Mouse (Mus musculus): ENCODE measurements around the gene Shroom1.

Shroom1 gene

DNA sequence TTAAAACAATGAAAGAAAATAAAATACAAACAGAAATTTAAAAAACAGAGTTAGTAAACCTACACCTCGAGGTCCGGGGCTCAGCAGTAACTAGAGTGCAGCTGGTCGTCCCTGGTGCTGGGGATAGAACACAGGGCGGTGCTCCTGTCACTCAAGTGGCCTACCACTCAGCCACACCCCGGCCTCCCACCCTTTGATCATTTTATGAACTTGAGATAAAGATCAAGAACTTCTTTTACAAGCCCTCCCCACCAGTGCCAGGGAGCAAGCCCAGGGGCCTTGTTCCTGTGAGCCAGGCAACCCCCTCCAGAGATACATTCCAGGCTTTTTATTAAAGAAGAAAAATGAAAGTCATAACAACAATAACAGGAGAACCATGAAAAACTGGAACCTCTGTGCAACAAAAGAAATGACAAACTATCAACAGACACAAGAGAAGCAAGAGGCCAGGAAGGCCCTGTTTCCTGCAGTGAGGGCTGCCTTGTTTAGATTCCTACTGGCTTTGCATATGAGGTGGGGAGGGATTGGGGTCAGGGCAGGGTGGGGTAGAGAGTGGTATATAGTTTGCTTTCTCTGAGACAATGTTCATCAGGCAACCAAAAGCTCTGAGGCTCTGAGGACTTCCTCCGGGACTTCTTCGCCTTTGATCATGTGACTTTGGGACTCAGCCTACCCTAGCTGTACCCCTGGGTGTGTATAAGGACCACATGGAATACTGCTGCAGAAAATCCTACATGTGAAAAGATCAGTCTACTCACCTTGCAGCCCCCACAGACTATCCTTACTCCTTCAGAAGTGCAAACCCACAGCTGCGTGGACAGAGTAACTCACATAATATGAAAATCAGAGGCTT, 60.0 kb downstream of the Shroom1 start:
- no peak for DNase-seq
